In the genomic region with DNA sequence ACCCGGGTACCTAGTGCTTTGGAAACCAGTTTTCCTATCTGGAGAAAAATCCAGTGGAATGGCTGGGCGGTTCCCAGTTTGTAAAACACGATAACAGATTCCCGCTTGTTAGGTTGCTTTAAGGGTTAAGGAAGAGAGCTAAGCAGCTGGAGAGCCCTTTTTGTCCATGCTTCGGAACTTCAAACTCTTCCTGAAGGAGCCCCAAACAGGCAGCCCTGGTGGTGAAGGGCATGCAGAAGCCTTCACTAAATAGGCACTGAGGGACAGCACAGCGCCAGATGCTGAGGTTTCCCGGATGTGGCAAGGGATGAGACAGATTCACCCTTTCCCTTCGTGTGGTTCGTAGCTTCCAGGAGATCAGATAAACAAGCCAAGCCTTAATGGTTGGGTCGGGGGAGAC, we compare ENCODE assay signal across 10 mouse cellular contexts. TPM values are rescaled to one million over a fixed set of nuclear protein-coding genes. Genes with fewer than 3 reads are reported as not detected.
A peak's percentile ranks its signal among the peaks of the same experiment; 100 is the strongest.
DNase-seq lines count a peak whose midpoint lies in the region; ATAC-seq lines count a peak whose summit lies in the region.
"Had no signal": no experiment of that assay in that cellular context is flagged by ENCODE, and none has a peak within 500 bp of the region (broad histone marks: within the 10 kb centered on the region; RNA-seq: fewer than 3 reads in every experiment).

No protein-coding gene starts in this region.

- peak overlapping the region; percentile 71 for H3K4me3 ChIP-seq in heart, embryonic 13.5 days
- peak overlapping the region; percentile 1; the same call in 1 of the 2 replicates for H3K4me3 ChIP-seq in forebrain, embryonic 16.5 days (replicated peaks; ENCODE audit: low read length)
- peak overlapping the region; percentile 55; the same call in 1 of the 2 replicates for H3K4me3 ChIP-seq in midbrain, embryonic 11.5 days (ENCODE audit: low read depth, low read length)

- ATAC-seq in heart, embryonic 13.5 days (ENCODE audit: extremely low read depth, insufficient number of reproducible peaks, low FRiP score, low TSS enrichment), result no peak
- ATAC-seq in forebrain, embryonic 16.5 days, result no peak
- ATAC-seq in midbrain, embryonic 11.5 days (ENCODE audit: low FRiP score), result no peak
- no peak for ATAC-seq in activated CD4-positive, CD25-positive, alpha-beta regulatory T cell, adult 4 months

- peak overlapping the region; percentile 93 for H3K9ac ChIP-seq in heart, embryonic 13.5 days
- H3K9ac ChIP-seq in forebrain, embryonic 16.5 days (replicated peaks; ENCODE audit: low read depth, low read length), result peak overlapping the region; percentile 20; the same call in 1 of the 2 replicates
- peak overlapping the region; percentile 92 for H3K9ac ChIP-seq in midbrain, embryonic 11.5 days (ENCODE audit: low read length)
- H3K9ac ChIP-seq: liver, embryonic 14.5 days had no signal

- H3K27ac ChIP-seq in heart, embryonic 13.5 days (replicated peaks), result peak overlapping the region; percentile 86
- peak overlapping the region; percentile 36 for H3K27ac ChIP-seq in forebrain, embryonic 16.5 days (ENCODE audit: low read length)
- peak overlapping the region; percentile 59 for H3K27ac ChIP-seq in midbrain, embryonic 11.5 days (ENCODE audit: low read depth, low read length)
- H3K27ac ChIP-seq: liver, embryonic 14.5 days had no signal

- DNase-seq in heart, postnatal 36 days, result no peak
- DNase-seq in MN1 (ENCODE audit: low spot score), result peak; percentile 81
- DNase-seq in midbrain, embryonic 11.5 days (ENCODE audit: low spot score, missing footprints), result peak; percentile 91
- no peak for DNase-seq in cerebellum, adult 18-20 months
- DNase-seq in cerebellum, postnatal 25 days, result no peak

- peaks cover 39% of the 10 kb centered on the region for H3K4me1 ChIP-seq in heart, embryonic 13.5 days
- peaks cover 26% of the 10 kb centered on the region for H3K4me1 ChIP-seq in forebrain, embryonic 16.5 days (replicated peaks; ENCODE audit: control insufficient read depth, insufficient read depth, low read length)
- peaks cover 19% of the 10 kb centered on the region for H3K4me1 ChIP-seq in midbrain, embryonic 11.5 days (ENCODE audit: control insufficient read depth, insufficient read depth, low read length)

- H3K4me2 ChIP-seq in heart, embryonic 13.5 days, result peak overlapping the region; percentile 93
- H3K4me2 ChIP-seq in forebrain, embryonic 16.5 days (ENCODE audit: low read length), result peak overlapping the region; percentile 79
- H3K4me2 ChIP-seq in midbrain, embryonic 11.5 days, result peak overlapping the region; percentile 85

- peaks cover 5% of the 10 kb centered on the region; the same call in 1 of the 2 replicates for H3K9me3 ChIP-seq in heart, embryonic 13.5 days
- H3K9me3 ChIP-seq in forebrain, embryonic 16.5 days (ENCODE audit: control insufficient read depth, low read length), result no peaks in the 10 kb centered on the region
- no peaks in the 10 kb centered on the region; the same call in 1 of the 2 replicates for H3K9me3 ChIP-seq in midbrain, embryonic 11.5 days (ENCODE audit: control insufficient read depth, low read length)

- H3K36me3 ChIP-seq in heart, embryonic 13.5 days, result peaks cover 31% of the 10 kb centered on the region
- no peaks in the 10 kb centered on the region for H3K36me3 ChIP-seq in forebrain, embryonic 16.5 days (ENCODE audit: control insufficient read depth, insufficient read depth)
- peaks cover 9% of the 10 kb centered on the region for H3K36me3 ChIP-seq in midbrain, embryonic 11.5 days (ENCODE audit: control insufficient read depth, insufficient read depth, low read length)
- H3K36me3 ChIP-seq: G1E had no signal

- 13% methylated on average over 10 of the region's 10 CpGs for WGBS in heart, embryonic 13.5 days
- WGBS in forebrain, embryonic 16.5 days, result 9% methylated on average over 10 of the region's 10 CpGs
- WGBS in midbrain, embryonic 11.5 days, result 9% methylated on average over 10 of the region's 10 CpGs

- intact Hi-C loops in heart, postnatal 36 days (cut with DNase I), result no loop called here

- H3K27me3 ChIP-seq in heart, embryonic 13.5 days (replicated peaks), result peaks cover 20% of the 10 kb centered on the region
- H3K27me3 ChIP-seq in forebrain, embryonic 16.5 days (replicated peaks; ENCODE audit: control insufficient read depth, insufficient read depth, low read length), result no peaks in the 10 kb centered on the region
- peaks cover 2% of the 10 kb centered on the region; the same call in 1 of the 2 replicates for H3K27me3 ChIP-seq in midbrain, embryonic 11.5 days (ENCODE audit: control insufficient read depth, insufficient read depth, low read length)

RNA-seq across cellular contexts. Expression of a gene that starts 2.6 kb away (rescaled TPM):
- 125 and 139 TPM in 2 replicates for polyA plus RNA-seq in heart, embryonic 13.5 days (2015; fragmentation: Nextera tagmentation; extraction: Ambion mirVana)
- 10 to 100 TPM; 88.9 to 98.0 TPM for total RNA-seq in heart, postnatal 36 days (2021)
- 50.9 and 55.5 TPM in 2 replicates for polyA plus RNA-seq in forebrain, embryonic 16.5 days (2015; fragmentation: Nextera tagmentation; extraction: Ambion mirVana)
- 153 and 165 TPM in 2 replicates for polyA plus RNA-seq in midbrain, embryonic 11.5 days (2014; fragmentation: Nextera tagmentation; extraction: Ambion mirVana)
- under 1 TPM; 0.13 to 0.29 TPM for polyA plus RNA-seq in activated CD4-positive, CD25-positive, alpha-beta regulatory T cell, adult 4 months (2017; shearing (Covaris generic))
- polyA plus RNA-seq: G1E had no signal

Comparison
In these comparisons a context has a peak if more than half of its experiments do, and no peak if none do; other contexts are left out.
1. H3K27ac ChIP-seq: peak in every context shown above with its lines; median percentile 86 in heart, embryonic 13.5 days; 59 in midbrain, embryonic 11.5 days; 36 in forebrain, embryonic 16.5 days.
2. H3K4me3 ChIP-seq: peak in every context shown above with its lines; median percentile 71 in heart, embryonic 13.5 days; 55 in midbrain, embryonic 11.5 days; 1 in forebrain, embryonic 16.5 days.
3. H3K9ac ChIP-seq: peak in every context shown above with its lines; median percentile 93 in heart, embryonic 13.5 days; 92 in midbrain, embryonic 11.5 days; 20 in forebrain, embryonic 16.5 days.
4. DNase-seq: peak in MN1 (single experiment) and midbrain, embryonic 11.5 days (single experiment); none in heart, postnatal 36 days (0 of 2), cerebellum, adult 18-20 months (0 of 2) and cerebellum, postnatal 25 days (0 of 2).
5. RNA of a gene that starts 2.6 kb away (polyA plus RNA-seq): 153 to 165 TPM in midbrain, embryonic 11.5 days, 125 to 139 TPM in heart, embryonic 13.5 days and 50.9 to 55.5 TPM in forebrain, embryonic 16.5 days; 0.13 to 0.29 TPM in activated CD4-positive, CD25-positive, alpha-beta regulatory T cell, adult 4 months; every median in the first group is over 10 times any median in the second.
6. Peak in every context shown above with its lines, with median percentiles within 50 percentile points of each other: H3K4me2 ChIP-seq.